Mouse (Mus musculus): ENCODE measurements around the gene Casz1. TPM values are rescaled to one million over a fixed set of nuclear protein-coding genes. Genes with fewer than 3 reads are reported as not detected.

Gene Casz1
- total RNA-seq, 1 experiment from 2014 or later = 2.5 TPM

DNA sequence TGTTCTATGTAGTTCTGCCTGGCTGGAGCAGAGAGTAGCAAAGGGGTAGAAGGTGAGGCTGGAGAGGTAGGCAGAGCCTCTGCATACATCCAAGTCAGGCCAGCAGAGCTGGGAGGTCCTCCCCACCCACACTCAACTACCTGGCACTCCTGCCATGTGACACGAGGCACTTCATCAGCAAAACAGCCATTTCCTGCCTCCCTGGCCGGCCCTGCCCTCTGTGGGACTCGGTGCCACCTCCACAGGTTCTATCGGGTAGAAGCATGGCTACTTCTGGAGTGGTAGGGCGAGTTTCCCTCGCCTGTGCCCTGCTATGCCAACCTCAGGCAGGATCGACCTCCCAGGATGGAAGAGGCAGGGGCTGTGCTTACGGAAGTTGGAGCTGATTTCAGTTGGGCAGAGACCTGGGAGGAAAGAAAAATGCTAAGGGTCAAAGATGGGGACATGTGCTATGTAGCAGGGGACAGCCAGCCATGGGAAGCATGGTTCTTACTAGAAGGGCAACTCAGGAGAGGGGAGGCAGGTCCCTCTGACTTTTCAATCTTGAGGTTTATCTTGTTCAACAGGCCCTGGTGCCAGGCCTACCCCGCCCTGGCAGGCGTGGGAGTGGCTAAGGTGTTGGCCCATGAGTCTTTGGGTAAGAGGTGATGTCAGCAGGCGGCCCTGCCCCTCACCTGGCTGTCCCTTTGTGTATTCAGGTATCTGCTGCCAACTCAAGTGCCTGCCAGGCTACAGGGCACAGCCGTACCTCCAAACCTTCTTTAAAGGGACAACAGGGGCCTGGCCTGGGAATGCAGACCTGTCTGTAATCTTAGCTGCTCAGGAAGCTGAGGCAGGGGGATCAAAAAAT is 6.5 kb upstream of the Casz1 start:
- ATAC-seq (replicated peaks; ENCODE audit: low read depth, poor library complexity, severe bottlenecking) = no peak

DNA sequence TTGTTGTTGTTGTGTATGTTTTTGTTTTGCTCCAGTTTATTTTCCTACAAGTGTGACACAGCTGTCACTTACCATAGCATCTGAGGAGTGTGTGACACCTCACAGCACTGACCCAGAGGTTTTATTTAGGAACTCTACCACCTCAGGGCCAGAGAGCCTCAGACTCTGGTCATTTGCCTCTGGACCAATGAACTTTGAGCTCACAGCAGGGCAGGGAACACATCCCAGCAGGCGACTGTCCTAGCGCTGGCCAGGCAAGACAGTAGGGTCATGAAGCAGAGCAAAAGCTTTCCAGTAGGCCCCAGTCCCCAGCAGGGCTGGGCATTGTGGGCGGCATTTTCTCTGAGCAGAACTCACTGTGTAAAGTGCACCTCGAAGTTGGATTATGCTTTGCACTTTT is 1.2 kb upstream of the Casz1 start:
- no peak for ATAC-seq (replicated peaks; ENCODE audit: low read depth, poor library complexity, severe bottlenecking)

DNA sequence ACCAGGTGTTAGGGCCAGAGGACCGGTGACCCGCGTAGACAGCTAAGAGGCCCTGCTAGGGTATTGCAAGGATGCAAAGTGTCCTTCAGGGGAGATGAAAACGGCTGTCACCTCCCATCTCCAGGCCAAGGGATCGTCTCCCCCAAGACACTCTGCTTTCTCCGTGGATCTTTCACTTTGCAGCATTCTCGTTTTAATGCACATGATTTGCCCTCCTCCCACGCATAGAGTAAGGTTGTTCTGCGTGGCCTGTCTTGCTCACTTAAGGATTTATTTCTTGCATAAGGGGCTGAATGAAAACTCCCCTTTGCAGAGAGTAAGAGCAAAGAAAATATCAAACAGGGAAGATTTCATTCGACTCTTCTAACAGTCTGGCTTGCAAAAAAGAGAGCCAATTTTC is 593 bp upstream of the Casz1 start:
- no peak for ATAC-seq (replicated peaks; ENCODE audit: low read depth, poor library complexity, severe bottlenecking)

DNA sequence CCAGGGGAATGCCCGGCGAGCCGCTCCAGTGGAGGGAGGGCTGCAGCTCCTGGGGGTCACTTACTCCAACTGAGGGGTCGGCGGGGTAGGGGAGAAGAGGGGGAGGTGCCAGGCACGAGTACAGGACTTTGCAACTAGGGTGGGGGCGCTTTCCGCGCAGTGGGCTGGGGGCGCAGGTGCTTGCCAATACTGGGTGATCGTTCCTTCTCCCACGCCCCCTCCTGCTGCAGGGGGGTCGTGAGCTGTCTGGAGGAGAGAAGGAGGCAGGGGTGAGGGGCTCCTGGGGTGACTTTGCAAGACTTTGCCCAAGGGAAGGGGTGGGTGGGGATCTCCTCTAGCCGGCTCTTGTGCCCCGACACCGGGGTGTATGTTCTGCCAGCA is 541 bp downstream of the Casz1 start:
- ATAC-seq (replicated peaks; ENCODE audit: low read depth, poor library complexity, severe bottlenecking) = no peak

DNA sequence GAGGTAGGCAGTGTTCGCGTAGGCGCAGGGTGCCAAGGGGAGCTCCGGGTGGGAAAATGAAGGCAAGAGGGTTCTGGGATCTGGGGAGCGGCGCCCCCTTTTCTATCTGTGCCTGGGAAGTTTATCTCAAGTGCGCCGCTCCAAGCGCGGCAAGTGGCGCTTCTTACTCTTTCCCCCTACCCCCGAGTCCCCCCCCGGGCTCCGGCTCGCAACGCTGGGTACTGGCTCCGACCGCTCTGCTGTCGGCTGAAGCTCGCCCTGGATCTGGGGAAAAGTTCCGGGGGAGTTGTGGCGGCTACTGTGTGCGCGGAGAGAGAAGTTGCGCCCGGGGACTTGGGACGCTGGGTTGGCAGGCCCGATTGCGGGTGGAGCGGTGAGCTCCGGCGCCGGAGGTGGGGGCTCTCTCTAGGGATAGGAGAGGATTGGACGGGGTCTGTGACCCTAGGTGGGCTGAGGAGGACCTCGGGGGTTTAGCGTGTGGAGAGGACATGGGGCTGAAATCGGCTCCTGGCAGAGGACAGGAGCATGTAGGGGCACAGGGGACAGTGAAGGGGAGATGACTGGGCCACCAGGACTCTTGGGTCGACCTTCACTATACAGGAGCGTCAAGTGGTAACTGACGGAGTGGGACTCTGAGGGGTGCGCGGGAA is 1.1 kb downstream of the Casz1 start:
- ATAC-seq (replicated peaks; ENCODE audit: low read depth, poor library complexity, severe bottlenecking) = no peak

DNA sequence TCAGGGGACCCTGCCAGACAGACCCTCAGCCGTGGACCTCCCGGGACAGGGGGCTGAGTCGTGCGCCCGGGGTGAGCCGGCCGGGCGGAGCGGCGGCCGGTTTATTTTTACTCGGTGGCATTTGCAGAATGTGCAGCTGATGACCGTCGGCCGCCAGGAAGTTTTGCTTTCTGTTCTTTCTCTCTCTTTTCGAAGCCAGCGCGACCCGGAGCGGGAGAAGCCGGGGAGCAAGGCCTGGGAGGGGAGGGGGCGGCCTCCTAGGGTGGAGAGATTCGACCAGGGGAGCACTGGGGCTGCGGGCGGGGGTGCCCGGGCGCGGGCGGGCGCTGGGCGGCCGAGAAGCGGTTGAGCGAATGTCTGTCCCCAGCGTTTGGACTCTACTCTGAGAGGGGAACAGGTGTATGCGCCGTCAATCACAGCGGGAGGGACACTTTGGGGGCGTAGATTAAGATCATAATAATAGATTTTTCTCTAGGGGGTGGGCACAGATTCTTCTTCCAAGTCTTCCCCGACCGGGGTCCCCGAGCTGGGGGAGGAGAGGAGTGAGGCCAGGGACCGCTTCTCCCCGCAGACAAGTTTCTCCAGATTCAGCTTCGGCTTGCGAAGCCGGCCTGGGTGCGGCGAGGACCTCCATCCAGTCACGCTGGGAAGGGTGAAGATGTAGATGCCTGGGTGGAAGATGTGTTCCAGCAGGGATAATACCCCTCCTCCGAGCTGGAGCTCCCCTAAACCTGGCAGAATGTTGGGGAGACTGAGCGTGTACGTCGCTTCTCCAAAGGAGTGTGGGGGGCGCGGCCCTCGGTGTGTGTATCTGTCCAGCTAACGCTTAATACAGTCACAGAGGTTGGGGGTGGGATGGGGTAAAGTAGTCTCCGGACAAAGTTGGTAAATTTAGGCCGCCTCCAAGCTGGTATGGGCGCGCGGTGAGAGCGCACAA is 1.9 kb downstream of the Casz1 start:
- no peak for ATAC-seq (replicated peaks; ENCODE audit: low read depth, poor library complexity, severe bottlenecking)

DNA sequence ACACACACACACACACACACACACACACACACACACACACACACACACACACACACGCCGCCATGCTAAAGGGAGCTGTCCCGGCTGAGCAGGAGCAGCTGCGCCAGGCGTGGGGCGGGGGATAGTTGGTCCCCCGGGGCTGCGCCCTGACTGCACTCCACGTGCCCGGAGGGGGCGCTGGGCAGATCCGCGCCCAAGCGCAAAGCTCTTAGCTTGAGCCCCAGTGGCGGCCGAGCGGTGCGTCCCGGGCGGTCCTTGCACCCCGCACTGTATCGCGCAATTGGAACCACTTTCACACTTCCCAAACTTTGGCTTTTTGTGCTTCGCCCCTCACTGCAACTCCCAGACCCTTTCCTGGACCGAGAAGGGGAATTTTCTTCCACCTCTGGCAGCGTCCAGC is 2.6 kb downstream of the Casz1 start:
- peak; percentile 54 for ATAC-seq (replicated peaks; ENCODE audit: low read depth, poor library complexity, severe bottlenecking)

DNA sequence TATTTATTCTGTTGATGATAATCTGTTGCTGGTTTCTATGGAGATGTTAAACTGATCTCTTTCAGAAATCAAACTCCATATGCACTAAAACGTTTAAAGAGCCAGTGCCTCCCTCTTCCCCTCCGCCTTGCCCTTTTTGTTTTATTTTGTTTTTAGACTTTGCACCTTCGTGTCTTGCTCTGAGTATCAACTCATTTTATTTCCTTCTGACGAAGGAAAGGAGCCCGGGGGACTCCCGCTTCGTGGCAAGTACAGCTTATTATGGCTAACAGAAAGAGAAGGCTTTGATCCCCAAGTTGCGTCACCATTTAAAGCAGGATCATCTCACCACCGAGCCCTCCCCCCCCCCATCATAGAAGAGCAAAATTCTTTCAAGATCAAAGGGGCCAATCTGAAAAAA is 3.2 kb downstream of the Casz1 start:
- no peak for ATAC-seq (replicated peaks; ENCODE audit: low read depth, poor library complexity, severe bottlenecking)

DNA sequence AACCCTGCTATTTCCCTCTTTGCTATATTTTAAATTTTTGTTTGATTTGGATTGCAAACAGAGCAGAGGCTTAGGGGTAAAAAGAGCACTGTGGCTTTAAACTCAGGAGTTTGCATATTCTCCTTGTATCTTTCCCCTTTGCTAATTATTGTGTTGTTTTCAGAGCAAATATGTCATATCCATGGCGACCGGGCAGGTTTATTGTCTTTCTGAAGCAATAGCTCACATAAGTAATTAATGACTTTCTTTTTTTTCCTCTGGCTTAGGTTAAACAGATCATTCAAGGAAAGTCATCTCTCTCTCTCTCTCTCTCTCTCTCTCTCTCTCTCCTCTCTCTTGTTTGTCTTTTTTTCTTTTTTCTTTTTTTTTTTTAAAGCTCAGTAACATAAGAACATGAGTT is 4.6 kb downstream of the Casz1 start:
- ATAC-seq (replicated peaks; ENCODE audit: low read depth, poor library complexity, severe bottlenecking) = no peak

DNA sequence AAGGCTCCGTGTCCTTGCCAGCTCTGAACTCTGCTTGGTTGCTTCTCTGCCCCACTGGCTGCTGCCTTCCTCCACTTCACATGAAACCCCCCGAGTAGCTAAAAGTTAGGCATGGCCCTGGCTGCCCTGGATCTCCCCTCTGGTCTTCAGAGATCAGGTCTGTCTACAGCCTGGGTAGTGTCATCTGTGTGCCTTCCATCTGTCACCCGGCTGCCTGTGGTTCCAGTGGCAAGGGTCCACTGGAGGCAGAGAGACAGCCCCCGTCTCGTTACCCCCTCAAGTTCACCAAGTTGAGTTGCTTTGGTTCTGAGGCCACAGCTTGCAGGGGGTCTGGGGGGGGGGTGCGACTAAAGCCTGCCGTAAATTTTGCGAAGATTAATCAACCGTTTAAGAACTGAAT is 6.5 kb downstream of the Casz1 start:
- ATAC-seq (replicated peaks; ENCODE audit: low read depth, poor library complexity, severe bottlenecking) = no peak

DNA sequence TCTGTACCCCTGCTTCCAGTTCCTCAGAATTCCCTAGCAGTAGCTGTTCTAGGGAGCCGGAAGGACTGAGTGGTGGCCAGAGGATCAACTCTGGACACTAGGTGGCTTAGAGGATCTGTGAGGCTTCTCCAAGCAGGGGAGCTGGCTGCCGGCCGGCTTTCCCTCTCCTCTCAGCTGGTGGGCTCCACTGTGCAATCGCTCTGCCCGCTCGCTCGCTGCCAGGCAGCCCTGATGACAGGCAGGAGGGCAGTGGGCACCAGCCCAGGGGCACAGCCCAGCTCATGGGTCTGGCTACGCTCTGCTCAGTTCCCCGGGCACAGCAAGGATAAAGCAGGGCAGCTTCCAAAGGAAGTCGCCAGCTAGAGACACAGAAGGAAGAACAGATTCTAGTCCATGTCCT is 7.7 kb downstream of the Casz1 start:
- ATAC-seq (replicated peaks; ENCODE audit: low read depth, poor library complexity, severe bottlenecking) = no peak

DNA sequence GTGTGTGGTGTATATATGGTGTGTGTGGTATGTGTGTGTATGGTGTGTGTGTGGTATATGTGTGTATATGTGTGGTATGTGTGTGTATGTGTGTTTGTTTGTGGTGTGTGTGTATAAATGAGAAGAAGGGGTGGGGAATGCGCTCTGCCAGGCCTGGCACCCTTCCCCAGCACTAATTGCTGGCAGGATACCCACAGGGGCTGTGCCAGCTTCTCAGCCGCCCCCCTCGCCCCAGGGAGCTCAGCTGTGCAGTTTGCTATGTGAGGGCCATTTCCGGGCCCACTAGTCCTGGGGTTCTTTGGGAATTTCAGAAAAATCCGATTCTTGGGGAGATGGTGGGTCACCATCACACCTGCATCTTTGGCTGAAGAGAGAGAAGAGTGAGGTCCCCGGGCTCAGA is 9.0 kb downstream of the Casz1 start:
- ATAC-seq (replicated peaks; ENCODE audit: low read depth, poor library complexity, severe bottlenecking) = no peak

DNA sequence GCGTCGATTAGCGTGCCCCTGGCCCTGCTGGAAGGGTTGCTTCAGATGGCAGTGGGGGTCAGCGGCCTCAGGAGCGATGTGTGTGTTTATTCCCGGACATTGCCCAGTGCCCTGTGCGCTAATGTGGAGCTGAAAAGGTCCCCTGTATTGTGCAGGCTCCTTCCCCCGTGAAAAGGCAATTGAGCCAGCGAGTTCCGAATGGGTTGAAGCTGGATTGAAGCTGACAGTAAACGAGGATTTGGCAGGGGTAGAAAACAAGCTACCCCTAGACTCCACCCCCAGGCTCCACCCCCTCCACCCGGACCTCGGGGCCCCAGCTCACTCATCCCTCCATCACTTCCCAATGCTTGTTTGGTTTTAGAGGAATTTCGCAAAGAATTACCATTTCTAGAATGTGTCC is 12.3 kb downstream of the Casz1 start:
- no peak for ATAC-seq (replicated peaks; ENCODE audit: low read depth, poor library complexity, severe bottlenecking)

DNA sequence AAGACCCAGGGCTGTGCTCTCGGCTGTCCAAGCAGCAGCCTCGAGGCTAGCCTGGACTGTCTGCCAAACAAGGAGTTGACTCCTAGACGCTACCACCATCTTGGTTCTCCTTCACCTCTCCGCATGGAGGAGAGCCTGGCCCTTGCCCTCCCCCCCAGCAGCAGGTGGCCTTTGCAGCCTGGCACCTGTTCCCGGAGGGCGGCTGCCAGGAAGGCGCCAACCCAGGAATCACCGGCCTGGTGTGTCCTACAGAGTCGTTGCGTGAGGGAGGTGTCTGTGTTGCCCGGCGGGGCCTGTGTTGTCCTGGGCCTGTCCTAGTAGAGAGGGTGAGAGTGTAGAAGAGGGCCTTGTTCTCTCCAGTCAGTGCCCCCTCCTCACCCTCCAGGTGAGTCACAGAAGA is 13.9 kb downstream of the Casz1 start:
- no peak for ATAC-seq (replicated peaks; ENCODE audit: low read depth, poor library complexity, severe bottlenecking)

DNA sequence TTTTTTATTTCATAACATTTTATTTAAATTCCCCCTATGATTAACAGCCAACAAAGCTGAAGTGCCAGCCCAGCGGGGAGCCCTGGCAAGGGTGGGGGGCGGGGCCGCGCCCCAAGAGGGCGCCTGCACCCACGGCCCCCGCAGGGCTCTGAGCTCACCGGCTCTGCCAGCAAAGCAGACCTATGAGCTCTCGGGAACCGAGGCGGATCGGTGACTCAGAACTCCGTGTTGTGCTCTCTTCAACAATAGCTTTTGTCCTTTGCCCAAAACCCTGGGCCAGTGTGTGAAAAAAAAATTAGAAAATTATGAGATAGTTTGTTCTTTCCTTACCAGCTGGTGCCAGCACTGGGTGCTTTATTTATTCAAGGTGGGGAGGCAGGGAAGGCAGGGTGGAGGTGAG is 15.9 kb downstream of the Casz1 start:
- ATAC-seq (replicated peaks; ENCODE audit: low read depth, poor library complexity, severe bottlenecking) = no peak

DNA sequence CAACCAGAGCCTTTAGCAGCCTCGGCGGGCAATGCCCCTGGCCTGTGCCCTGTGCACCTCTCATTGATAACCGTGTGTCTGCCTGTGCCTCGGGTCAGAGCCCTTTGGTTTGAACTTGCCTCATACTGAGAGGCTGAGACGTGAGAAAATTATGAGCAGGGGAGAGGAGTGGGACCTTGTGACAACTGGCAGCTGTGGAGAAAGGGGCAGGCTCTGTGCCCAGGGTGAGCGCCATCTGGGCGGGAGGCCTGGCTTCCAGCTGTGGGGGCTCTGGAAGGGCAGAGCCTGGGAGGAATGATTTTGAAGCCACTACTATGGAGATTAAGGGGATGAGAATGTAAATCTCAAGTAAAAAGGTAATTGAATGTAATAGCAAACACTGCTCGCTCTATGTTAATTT is 19.1 kb downstream of the Casz1 start:
- ATAC-seq (replicated peaks; ENCODE audit: low read depth, poor library complexity, severe bottlenecking) = no peak

DNA sequence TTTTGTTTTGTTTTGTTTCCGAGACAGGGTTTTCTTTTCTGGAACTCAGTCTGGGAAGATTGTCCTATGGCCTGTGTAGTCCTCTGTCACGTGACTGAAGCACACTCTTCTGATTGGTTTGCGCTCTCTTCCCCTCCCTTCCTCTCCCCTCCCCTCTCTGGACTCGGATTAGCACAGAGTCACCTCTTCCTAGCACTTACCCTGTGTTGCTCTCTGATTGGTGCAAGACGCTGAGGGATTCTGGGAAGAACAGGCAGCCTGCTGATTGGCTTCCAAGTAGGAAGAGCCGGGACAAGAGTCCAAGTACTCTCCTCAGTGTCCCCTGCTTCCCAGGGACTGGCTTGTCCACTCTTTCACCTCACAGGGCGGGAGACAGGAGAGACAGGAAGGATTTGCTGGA is 26.1 kb downstream of the Casz1 start:
- ATAC-seq (replicated peaks; ENCODE audit: low read depth, poor library complexity, severe bottlenecking) = no peak

DNA sequence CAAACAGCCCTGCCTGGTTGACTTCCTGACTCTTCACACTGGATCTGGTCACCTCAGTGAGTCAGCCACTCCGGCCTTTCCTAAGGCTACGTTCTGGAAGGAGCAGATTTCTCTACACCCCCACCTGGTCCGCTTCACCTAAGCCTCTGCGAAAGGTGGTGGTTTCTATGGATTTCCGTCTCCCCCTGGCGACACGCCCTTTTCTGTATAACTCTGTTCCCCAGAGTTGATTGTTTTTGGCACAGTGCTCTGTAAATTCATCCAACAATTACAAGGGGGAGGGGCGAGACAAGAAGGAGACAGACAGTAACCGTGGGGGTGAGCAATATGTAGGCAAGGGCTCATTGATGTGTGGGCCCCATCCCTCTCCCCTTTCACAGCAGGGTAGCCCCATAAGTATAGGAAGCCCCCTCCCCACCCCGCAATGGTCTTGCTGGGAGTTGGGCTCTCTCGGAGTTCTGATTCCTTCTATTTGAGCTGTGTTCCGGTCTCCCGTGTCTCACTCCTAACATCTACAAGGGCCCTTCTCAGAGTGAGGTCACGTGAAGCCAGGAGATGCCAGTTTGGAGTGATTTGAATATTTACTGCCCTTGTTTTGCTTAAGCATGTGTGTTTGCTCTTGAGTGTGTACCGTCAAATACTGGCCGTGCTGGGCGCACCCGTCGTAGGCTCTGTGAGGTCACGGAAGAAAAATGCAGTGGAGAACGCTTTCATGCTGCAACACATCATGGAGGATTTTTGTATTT is 29.2 kb downstream of the Casz1 start:
- no peak for ATAC-seq (replicated peaks; ENCODE audit: low read depth, poor library complexity, severe bottlenecking)

DNA sequence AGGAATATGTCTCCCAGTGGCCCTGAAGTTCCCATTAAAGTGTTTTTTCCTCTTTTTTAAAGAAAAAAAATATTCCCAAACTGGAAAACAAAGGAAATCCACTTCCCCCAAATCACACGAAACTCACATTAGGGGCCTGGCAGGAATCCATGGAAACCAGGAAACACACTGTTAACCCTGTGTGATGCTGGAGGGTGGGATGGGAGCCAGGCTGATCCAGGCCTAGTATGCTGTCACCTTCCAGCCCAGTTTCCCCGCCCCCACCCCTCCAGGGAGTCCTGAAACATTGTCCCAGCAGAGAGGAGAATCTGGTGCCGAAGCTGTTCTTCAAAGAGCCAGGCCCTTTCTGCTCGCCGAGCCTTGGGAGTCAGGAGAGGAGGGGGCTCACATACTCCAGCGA is 32.2 kb downstream of the Casz1 start:
- no peak for ATAC-seq (replicated peaks; ENCODE audit: low read depth, poor library complexity, severe bottlenecking)

DNA sequence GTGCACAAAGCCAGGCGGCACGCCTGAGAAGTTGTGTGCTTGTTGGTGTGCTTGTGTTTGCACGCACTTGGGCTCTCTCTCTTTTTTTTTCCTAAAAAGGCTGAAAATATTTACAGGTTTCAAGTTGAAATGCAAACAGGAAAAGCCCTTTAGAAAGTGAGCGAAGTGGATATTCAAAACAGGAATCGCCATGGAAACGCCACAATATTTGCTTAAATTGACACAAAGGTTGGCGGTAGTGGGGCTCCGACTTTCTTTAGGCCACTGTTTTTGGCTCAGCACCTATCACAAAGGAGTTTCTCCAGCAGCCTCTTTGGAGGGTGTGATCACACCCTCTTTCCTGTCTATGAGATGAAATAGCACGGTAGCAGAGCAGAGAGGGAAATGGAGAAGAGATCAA is 32.8 kb downstream of the Casz1 start:
- ATAC-seq (replicated peaks; ENCODE audit: low read depth, poor library complexity, severe bottlenecking) = no peak

All from common myeloid progenitor, adult 5-6 weeks (primary cell).